Mouse (Mus musculus): ENCODE results near the gene Cant1.

Cant1 gene

DNA sequence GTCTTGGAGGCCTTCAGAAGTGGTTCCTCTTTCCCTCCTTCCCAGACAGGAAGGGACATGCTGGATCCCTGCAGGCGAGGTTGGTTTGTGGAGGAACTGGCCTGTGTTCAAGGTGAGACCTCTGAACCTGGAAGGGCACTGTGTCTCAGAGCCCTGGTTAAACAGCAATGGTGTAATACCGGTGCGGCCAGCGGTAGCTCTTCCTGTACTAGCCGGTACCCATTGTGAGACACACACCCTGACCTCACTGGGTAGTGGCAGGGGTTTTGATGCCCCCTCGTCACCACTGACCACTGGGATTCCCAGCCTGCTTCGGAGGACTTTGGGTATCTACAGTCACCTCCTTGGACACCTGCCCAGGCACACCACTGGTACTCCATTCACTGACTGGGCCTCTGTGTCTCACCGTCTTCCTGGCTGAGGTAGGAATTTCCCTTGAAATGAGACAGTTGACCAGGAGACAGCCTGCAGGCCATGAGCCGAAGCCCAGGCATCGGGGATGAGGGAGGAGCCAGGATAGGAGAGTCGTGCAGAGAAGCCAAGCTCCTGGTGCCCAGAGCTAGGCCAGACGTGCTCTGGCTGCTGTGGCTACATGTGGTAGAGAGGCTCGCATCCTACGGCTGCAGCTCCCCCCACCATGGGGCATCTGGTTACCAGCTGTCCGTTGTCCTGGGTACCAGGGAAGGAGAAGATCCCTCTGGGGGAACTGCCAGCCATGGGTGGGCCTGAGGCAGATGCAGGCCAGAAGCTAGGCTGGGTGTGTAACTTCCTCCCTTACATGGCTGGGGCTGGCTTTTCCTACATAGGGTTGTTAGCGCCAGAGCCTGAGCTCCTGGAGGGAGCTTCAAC is 12.4 kb upstream of the Cant1 start:
- no peak for DNase-seq (ENCODE audit: extremely low spot score, low read depth, low spot score)

DNA sequence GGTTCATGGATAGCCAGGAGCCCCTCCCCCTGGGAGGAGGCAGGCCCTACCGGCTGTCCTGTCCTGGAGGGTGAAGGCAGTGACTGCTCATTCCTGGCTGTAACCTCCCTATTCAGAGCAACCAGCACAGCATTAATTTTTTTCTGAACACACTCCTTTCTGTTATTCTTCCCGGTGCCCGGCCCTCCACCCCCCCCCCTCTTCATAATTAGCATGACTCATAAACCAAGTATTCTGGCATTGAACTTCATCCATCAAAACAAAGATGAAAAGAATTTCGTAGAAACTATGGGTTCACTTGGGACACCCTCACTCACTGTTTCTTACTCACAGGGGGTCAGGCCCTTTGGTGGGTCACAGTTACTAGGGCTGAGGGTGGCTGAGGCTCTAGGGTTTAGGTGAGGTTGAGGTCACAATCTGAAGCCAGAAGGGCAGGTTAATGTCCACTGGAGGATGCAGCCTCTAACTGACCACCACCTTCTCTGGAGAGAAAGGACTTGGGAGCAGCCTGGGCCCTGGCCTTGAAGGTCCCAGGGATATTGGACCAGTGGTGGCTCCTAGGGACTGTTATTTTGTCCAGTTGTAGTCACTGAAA is 11.5 kb upstream of the Cant1 start:
- no peak for DNase-seq (ENCODE audit: extremely low spot score, low read depth, low spot score)

DNA sequence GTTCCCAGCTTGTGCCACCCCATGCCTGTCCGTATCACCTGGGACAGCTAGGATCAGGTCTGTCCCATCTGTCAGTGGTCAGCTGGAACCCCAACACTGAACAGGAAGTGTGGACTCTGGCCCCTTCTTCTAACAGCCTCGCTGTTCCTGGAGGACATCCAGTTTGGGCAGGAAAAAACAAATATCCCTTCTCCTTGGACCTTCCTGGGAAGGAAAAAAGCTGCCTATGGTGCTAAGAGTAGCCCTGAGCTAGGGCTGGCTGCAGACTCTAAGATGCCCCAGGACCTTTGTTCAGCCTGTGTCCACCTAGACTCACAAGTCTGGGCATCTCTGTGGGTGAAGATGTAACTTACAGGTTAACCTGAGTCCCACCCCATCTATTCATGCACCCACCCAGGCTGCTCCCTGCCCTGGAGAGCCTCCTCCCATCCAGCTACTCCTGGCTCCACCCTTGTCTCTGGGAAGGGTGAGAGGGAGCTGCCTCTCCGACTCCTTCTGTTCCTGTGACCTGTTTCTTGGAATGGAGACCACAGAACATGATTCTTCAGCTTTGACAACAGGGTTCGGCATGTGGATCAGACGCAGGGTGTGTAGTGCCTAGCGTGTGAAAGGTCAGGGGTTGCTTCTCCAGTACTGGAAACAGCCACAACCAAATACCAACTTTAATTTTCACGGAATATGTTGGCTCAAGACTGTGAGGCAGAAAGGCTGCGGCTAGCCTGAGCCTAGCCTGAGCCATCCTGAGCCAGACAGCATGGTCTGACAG is 10.2 kb upstream of the Cant1 start:
- DNase-seq (ENCODE audit: extremely low spot score, low read depth, low spot score): no peak

DNA sequence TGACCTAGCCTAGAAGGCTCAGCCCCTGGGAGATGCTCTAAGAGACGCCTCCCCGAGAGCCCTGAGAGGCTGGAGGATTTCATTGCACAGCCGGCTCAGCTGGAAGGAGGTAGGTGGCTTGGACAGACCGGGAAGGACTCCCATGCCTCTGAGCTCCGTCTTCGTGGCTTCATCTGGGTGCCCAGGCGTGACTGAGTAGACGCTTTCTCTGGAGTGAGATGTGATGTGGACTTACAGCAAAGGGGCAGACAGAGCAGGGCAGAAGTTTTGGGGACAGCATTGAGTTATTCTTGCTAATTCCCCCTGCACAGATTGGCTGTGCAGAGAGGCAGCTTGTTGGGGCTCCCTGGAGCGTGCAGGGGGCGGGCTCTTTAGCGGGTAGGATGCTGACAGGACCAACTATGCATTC is 9.6 kb upstream of the Cant1 start:
- no peak for DNase-seq (ENCODE audit: extremely low spot score, low read depth, low spot score)

DNA sequence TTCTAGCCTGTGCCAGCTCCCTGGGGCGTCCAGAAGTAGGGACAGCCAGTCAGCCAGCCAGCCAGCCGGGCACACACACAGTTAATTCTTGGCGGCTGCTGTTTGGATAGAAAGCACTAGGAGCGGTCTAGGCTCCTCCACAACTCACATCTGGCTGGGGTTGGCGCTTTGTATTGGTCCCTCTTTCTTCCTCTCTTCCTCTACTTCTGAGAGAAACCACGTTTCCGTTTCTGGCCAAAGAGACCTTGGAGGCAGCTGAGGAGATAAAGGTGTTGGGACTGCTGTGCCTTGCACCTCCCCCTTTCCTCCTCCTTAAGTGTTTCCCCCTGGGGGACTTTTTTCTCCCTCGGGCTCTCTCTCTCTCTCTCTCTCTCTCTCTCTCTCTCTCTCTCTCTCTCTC is 9.1 kb upstream of the Cant1 start, which contains the start of gene C1qtnf1:
Gene C1qtnf1, plus strand, starts transcription at position 218 of the 400 bp plus-strand sequence.
- DNase-seq (ENCODE audit: extremely low spot score, low read depth, low spot score): no peak

DNA sequence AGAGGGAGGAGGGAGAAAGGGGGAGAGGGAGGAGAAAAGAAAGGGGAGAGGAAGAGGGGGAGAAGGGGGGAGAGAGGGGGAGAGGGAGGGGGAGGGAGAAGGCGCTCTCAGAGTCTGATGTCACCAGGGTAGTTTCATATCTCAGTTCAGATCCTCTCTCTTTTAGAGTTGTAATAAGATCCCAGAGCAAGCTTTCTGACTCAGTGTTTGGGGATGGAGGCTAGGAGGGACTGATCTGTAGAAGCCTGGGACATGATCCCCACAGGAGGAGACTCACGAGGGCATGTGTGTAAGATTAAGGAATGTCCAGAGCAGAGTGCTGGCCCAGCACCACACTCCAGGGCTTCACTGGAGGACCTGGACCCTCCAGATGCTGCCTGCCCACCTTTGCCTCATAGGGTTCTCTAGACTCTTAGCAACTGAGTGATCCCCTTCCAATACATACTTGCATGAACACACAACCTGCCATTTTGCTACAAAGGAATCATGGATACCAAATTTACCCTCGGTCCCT is 8.4 kb upstream of the Cant1 start:
- DNase-seq (ENCODE audit: extremely low spot score, low read depth, low spot score): no peak

DNA sequence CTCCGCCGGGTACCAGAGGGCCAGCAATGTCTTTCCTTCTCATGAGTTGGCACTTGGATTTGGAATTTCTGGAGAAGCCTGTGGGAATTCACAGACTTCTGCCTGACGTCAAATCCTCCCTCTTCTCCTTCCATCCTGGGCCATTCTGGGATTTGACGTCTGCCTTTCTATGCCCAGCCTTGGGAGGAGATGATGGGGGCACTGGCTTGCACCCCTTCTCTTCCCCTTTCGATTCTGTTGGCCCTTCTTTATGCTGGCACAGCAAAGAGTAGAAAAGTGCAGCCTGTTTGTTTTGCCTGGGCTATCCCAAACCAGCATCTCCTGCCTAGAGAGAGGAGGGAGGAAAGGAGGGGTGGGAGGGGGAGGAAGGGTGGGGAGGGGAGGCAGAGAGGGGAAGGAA is 7.9 kb upstream of the Cant1 start:
- DNase-seq (ENCODE audit: extremely low spot score, low read depth, low spot score): no peak

DNA sequence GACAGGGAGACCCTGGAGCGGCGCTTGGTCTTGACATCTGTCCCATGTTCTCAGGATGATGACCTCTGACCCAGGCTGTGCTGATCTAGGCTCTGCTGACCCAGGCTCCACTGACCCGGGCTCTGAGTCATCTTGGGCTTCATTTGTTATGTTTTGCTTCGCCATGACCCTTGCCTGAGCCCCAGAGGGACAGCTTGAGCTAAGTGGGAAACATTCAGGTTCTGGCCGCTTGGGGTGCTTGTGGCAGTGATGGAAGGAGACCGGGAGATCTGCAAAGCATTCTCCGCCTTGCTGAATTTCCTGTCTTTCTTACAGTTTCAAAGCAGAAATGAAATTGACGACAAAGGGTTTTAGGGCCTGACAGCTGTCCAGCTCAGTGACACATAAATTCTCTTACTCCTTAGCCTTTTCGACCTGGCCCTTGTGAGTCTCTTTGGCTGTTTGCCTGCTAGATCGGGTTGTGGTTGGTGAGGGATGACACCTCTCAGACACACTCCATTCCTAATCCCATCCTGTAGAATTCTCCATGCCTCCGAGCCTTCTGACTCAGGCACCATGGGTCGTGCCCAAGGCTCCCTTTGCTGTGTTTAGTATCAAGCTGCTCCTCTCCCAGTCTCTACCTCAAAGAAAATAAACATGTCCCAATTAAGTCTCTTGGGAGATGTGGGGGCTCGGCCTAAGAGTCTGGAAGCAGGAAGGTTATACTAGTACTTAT is 5.9 kb upstream of the Cant1 start:
- DNase-seq (ENCODE audit: extremely low spot score, low read depth, low spot score): no peak

DNA sequence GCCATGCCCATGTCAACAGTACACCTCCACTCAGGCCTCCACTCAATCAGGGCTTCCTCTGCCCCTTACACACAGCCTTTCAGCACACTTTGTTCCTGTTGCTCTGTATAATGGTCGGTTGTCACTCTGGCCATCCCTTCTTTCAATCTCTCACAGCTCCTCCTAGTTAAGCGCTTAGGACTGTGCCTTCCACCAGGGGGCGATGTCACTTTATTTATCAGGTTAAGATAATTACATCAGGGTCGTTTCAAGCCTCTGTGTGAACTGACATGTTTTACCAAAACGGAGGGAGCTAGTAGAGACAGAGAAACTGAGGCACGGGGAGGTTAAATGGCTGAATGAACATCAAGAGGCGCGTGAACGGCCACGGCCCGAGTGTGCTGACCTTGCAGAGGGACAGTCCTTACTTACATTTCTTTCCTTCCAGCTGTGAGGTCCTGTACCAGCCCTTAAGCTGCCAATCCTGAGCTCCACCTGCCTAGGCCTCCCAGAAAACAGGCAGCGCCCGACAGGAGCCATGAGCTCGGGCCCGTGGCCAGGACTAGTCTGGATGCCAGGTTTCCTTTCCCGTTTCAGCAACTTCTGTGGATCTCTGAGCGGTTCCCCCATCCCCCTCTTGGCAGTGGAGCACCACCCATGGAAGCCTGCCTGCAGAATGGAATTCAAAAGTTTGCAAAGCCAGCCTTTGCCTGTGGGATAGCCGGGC is 4.5 kb upstream of the Cant1 start:
- DNase-seq (ENCODE audit: extremely low spot score, low read depth, low spot score): peak; percentile 64

DNA sequence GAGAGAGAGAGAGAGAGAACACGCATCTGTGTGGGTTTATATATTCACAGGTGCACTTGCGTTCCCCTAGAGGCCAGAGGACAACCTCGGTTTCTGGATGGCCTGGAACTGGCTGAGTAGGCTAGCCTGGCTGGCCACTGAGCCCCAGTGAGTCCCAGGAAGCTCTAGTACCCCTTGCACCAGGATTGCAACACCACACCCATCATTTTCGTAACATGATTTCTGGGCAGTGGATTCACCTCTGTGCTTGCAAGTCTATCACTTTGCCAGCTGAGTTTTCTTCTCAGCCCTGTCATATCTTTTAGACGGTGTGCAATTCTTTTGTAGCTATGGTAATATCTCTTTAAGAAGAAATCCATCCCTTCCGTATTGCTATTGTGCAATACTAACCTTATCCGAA is 1.4 kb upstream of the Cant1 start:
- DNase-seq (ENCODE audit: extremely low spot score, low read depth, low spot score): no peak

DNA sequence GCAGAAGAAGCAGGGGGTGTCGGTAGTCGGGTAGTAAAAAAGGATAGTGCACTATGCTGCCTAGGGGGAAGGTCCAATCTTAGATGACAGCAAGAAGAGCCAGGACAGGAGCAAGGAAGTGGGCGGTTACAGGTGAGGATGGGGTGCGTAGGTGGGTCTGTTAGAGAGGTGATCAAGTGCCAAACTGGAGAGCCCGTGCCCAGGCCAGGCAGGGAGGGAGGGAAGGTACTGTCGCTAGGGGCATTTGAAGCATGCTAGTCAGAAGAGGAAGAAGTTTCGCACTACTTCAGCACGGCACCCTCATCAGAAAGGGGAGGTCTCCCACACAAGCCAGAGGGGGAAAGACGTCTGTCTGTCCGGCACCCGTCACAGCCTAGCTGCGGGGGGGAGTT is 448 bp downstream of the Cant1 start:
- no peak for DNase-seq (ENCODE audit: extremely low spot score, low read depth, low spot score)

DNA sequence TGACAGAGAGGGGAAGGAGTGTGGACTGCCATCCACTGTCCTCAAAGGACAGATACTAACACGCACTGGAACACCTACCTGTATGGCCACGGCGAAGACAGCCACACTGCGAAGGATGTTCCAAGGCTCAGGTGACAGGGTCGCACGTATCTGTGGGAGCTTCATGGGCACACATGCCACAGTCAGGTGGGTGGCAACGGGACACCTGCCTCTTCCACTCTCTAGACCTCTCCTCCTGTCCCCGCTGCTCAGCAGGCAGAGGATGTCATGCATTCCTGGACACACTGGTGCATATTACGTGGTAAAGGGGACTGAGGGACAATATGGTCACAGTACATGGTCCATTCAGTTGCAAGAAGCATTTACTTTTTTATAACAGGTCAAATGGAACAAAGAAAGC is 1.4 kb downstream of the Cant1 start:
- DNase-seq (ENCODE audit: extremely low spot score, low read depth, low spot score): no peak

DNA sequence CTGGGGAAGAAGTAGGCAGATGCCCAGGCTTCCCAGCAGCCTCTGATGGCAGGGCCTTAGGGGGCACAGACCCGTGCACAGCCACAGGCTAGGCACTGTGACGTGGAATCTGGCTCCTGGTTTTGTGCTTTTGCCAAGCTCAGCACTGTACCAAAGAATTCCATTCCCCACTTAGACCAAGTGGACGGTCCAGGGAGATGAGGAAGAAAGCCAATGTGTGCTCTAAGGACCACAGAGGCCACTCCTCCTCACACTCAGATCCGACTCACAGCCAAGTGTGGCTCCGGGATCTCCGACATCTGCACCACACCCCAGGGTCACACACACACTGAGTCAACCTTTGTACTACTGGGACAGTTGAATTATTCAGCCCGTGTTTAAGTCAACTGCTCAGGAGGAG is 2.8 kb downstream of the Cant1 start:
- DNase-seq (ENCODE audit: extremely low spot score, low read depth, low spot score): no peak

DNA sequence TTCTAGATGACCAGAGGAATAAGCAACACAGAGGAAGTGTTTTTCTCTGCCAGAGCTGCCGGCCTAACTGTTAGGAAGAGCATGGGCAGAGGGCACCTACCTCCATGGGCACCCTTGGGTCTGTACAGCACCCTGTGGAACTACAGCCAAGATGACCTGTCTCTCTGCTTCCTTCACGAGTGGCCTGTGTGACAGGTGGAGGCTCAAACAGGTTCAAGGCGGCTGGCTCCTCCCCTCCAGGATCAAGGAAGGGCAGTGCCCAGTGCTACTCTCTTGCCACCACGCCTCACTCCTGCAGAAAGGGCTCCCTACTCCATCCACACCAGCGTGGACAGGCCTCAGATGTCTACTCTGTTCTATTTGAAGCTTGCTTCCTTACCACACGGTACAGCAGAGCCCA is 3.3 kb downstream of the Cant1 start:
- DNase-seq (ENCODE audit: extremely low spot score, low read depth, low spot score): no peak

DNA sequence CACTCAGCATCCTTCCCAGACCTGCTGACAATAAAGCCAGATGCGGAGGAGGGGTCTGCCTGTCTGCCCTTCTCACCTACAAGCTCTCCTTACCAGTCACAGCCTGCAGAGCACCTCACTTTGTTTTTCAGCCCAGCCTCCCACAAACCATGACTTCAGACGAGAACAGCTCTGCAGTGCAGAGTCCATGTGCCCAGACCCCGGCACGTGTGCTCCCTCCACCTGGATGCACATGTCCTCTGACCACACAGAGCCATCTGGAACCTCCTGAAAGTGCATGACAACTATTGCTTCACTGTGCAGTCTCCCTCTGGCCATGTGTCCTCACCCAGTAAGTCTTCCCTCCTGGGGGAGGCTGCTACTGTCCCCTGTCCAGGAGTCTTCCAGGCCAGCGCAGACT is 4.6 kb downstream of the Cant1 start:
- no peak for DNase-seq (ENCODE audit: extremely low spot score, low read depth, low spot score)

DNA sequence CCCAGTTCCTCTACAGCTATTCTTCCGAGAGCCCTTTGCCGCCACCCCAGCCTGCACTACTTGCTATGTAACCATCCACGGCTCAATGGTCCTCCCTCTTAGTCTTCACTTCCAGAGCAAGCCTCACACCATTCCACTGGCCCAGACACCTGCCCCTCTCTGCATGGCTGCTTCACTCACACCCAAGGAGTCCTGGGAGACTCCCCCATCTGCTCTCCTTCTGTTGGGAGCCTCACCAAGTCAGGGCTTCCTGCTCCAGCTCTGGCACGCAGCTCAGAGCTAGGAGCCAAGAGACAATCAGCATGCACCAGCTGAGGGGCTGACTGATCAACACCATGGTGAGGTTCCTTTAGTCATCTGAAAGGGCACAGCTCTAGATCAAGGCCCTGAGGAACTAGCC is 5.8 kb downstream of the Cant1 start:
- no peak for DNase-seq (ENCODE audit: extremely low spot score, low read depth, low spot score)

DNA sequence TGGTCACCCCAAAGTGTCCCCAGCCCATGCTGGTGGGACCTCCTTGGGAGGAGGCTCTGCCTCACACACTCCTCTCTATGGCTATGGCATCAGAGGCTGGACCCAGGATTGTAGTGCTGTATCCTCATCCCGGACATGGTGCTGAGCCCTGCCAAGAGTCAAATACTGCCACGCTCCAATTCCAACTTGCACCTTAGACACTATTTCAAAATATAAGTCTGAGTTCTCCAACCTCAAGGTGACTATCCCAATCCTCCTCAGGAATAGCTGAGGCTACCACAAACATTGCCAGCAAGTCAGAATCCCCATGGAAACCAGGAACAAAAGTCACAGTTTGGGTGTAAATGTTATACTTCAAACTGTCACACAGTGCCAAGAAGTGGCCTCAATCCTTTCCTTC is 6.3 kb downstream of the Cant1 start:
- no peak for DNase-seq (ENCODE audit: extremely low spot score, low read depth, low spot score)

DNA sequence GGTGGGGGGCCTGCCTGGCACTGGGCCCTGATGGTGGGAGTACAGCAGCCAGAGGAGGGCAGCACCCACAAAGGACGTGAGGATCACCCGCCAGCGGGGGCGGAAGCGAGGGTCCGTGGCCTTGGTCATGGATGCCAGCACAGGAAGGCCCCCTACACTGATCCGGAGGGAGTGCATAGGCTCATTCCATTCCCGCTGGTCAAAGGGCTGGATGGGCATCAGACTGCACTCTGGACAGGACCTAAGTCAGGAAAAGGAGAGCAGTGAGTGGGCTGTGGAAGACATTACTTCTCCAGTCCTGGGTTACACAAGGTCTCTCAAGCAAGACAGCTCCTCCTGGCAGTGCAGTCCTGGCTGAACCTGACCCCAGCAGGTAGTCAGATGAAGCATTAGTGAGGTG is 7.6 kb downstream of the Cant1 start:
- no peak for DNase-seq (ENCODE audit: extremely low spot score, low read depth, low spot score)

DNA sequence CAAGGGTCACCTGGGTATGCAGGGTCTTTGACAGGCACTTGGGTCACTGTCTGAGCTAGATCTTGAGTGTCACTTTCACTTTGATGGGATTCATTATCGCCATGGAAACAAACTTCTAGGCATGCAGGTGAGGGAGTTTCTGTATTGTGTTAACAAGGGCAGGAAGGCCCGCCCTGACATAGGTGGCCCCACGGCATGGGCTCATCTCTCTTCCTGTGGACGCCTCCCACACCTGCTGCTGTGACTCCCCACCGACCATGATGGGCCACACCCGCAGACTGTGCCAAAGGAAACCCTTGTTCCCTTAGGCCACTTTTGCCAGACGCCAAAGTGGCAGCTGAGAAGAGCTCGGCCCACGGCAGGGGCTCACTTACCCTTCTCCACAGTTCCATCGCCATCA is 8.4 kb downstream of the Cant1 start:
- no peak for DNase-seq (ENCODE audit: extremely low spot score, low read depth, low spot score)

DNA sequence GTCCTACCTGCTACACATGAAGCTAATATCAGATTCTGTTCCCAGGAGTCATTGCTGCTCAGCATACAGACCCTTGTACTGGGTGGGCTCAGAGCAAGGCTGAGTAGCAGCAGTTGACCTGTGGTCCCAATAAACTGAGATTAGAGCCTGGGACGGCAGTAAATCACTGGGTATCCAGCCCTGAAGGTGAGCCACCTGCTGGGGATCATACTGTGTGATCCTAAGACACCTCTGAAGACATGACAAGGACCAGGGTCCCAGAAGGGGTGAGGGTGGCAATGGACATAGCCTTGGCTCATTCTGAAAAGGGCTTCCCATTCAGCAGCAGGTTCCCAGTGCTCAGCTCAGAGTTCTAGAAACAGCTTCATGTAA is 8.8 kb downstream of the Cant1 start:
- no peak for DNase-seq (ENCODE audit: extremely low spot score, low read depth, low spot score)

Data from hindlimb bud, embryonic 11.5 days (tissue).